Mouse (Mus musculus) MEL (cell line): ENCODE results near the gene Ndel1. TPM values are rescaled to one million over a fixed set of nuclear protein-coding genes. Genes with fewer than 3 reads are reported as not detected.

Experiments used
- DNase-seq: peaks from one replicate; pipeline ENCODE4 v3.0.0; 2011; ENCODE audit warnings: low read depth, low spot score
- H3K27ac ChIP-seq: 2 replicates; pipeline ENCODE4 v1.5.1; 2012; ENCODE audit warnings: low read depth, mild to moderate bottlenecking, control low read depth, low read length, moderate library complexity; ENCODE audit not compliant: control insufficient read depth
- H3K27me3 ChIP-seq, 2 experiments: fragments of 150-350 bp in 1 of 2; sonication (generic) in 1 of 2; 2 replicates each; pipeline ENCODE4 v1.6.1; 2012; ENCODE audit warnings: low read length in 2 of 2, mild to moderate bottlenecking in 2 of 2, improper control_type of control experiment in 1 of 2, moderate library complexity in 1 of 2; ENCODE audit not compliant: insufficient read depth in 2 of 2, control insufficient read depth in 1 of 2
- H3K36me3 ChIP-seq, 2 experiments: 2 replicates each; pipeline ENCODE4 v1.6.1; 2012 to 2014; ENCODE audit warnings: low read length in 2 of 2, improper control_type of control experiment in 1 of 2, inconsistent platforms in 1 of 2, mild to moderate bottlenecking in 1 of 2; ENCODE audit not compliant: insufficient read depth in 2 of 2, control insufficient read depth in 1 of 2
- H3K4me1 ChIP-seq, 2 experiments: fragments of 150-350 bp in 1 of 2; sonication (generic) in 1 of 2; 2 replicates each; pipeline ENCODE4 v1.6.1; 2012; ENCODE audit warnings: low read length in 2 of 2, improper control_type of control experiment in 1 of 2, mild to moderate bottlenecking in 1 of 2; ENCODE audit not compliant: insufficient read depth in 2 of 2, control insufficient read depth in 1 of 2
- H3K4me3 ChIP-seq, 2 experiments: fragments of 150-350 bp in 1 of 2; sonication (generic) in 1 of 2; 2 replicates each; pipeline ENCODE4 v1.5.1; 2012; ENCODE audit warnings: low read depth in 2 of 2, low read length in 2 of 2, mild to moderate bottlenecking in 2 of 2, moderate library complexity in 2 of 2, control low read depth in 1 of 2, improper control_type of control experiment in 1 of 2; ENCODE audit not compliant: control insufficient read depth in 1 of 2, insufficient read depth in 1 of 2
- H3K79me2 ChIP-seq: 2 replicates; pipeline ENCODE4 v1.6.1; 2012; ENCODE audit warnings: mild to moderate bottlenecking, low read length, moderate library complexity; ENCODE audit not compliant: control insufficient read depth, poor library complexity, insufficient read depth
- H3K9ac ChIP-seq: 2 replicates; pipeline ENCODE4 v1.6.1; 2012; ENCODE audit warnings: low read depth, mild to moderate bottlenecking, control low read depth, low read length, moderate library complexity; ENCODE audit not compliant: control insufficient read depth, poor library complexity, severe bottlenecking
- H3K9me3 ChIP-seq: fragments of 150-350 bp; sonication (generic); replicated peaks from 2 replicates; pipeline ENCODE4 v1.6.1; 2012; ENCODE audit warnings: mild to moderate bottlenecking, low read length, improper control_type of control experiment, moderate library complexity; ENCODE audit not compliant: insufficient read depth
- BHLHE40 ChIP-seq: IDR thresholded peaks from 2 replicates; pipeline ENCODE4 v1.6.1; 2012; ENCODE audit warnings: low read depth, mild to moderate bottlenecking, inconsistent platforms, low read length, improper control_type of control experiment, borderline replicate concordance
- CHD1 ChIP-seq: IDR thresholded peaks from 2 replicates; pipeline ENCODE4 v1.6.1; 2012; ENCODE audit warnings: low read depth, mild to moderate bottlenecking, inconsistent platforms, low read length, improper control_type of control experiment
- CHD2 ChIP-seq: IDR thresholded peaks from 2 replicates; pipeline ENCODE4 v1.6.1; 2011; ENCODE audit warnings: low read length, improper control_type of control experiment
- CTCF ChIP-seq, 3 experiments: IDR thresholded peaks in 2 of 3; conservative IDR thresholded peaks in 1 of 3; 2 replicates each; pipeline ENCODE4 v1.5.1; 2011 to 2012; ENCODE audit warnings: low read length in 3 of 3, low read depth in 2 of 3, mild to moderate bottlenecking in 2 of 3, improper control_type of control experiment in 1 of 3, inconsistent platforms in 1 of 3, mixed read lengths in 1 of 3, moderate library complexity in 1 of 3; ENCODE audit not compliant: control insufficient read depth in 1 of 3, insufficient read depth in 1 of 3, poor library complexity in 1 of 3, severe bottlenecking in 1 of 3
- E2F4 ChIP-seq: IDR thresholded peaks from 2 replicates; pipeline ENCODE4 v1.6.1; 2011; ENCODE audit warnings: low read depth, low read length, improper control_type of control experiment, borderline replicate concordance
- EP300 ChIP-seq, 2 experiments: IDR thresholded peaks; 2 replicates each; pipeline ENCODE4 v1.6.1; 2011; ENCODE audit warnings: improper control_type of control experiment in 2 of 2, low read length in 2 of 2, low read depth in 1 of 2, mild to moderate bottlenecking in 1 of 2
- GATA1 ChIP-seq: IDR thresholded peaks from 2 replicates; pipeline ENCODE4 v1.6.1; 2011; ENCODE audit warnings: low read depth, low read length, improper control_type of control experiment
- HCFC1 ChIP-seq: IDR thresholded peaks from 2 replicates; pipeline ENCODE4 v1.6.1; 2012; ENCODE audit warnings: low read depth, mild to moderate bottlenecking, inconsistent platforms, low read length, improper control_type of control experiment, moderate library complexity
- JUND ChIP-seq: IDR thresholded peaks from 2 replicates; pipeline ENCODE4 v1.6.1; 2011; ENCODE audit warnings: low read depth, mild to moderate bottlenecking, improper control_type of control experiment, low read length
- MAX ChIP-seq: IDR thresholded peaks from 2 replicates; pipeline ENCODE4 v1.6.1; 2011; ENCODE audit warnings: low read length, improper control_type of control experiment
- MXI1 ChIP-seq: IDR thresholded peaks from 2 replicates; pipeline ENCODE4 v1.6.1; 2011; ENCODE audit warnings: mild to moderate bottlenecking, low read depth, low read length, improper control_type of control experiment
- MYB ChIP-seq: IDR thresholded peaks from 2 replicates; pipeline ENCODE4 v1.6.1; 2011; ENCODE audit warnings: mild to moderate bottlenecking, low read depth, low read length, improper control_type of control experiment
- MYC ChIP-seq: IDR thresholded peaks from 2 replicates; pipeline ENCODE4 v1.6.1; 2011; ENCODE audit warnings: low read depth, mild to moderate bottlenecking, low read length, improper control_type of control experiment, moderate library complexity
- NELFE ChIP-seq: IDR thresholded peaks from 2 replicates; pipeline ENCODE4 v1.6.1; 2011; ENCODE audit warnings: low read depth, low read length, improper control_type of control experiment
- NRF1 ChIP-seq: IDR thresholded peaks from 2 replicates; pipeline ENCODE4 v1.6.1; 2014; ENCODE audit warnings: low read depth, mild to moderate bottlenecking, inconsistent platforms, low read length, improper control_type of control experiment, moderate library complexity; ENCODE audit not compliant: poor library complexity, insufficient read depth, severe bottlenecking
- POLR2A ChIP-seq, 2 experiments: IDR thresholded peaks; 2 replicates each; pipeline ENCODE4 v1.6.1; 2011 to 2012; ENCODE audit warnings: low read length in 2 of 2, mild to moderate bottlenecking in 2 of 2, control low read depth in 1 of 2, improper control_type of control experiment in 1 of 2, low read depth in 1 of 2, moderate library complexity in 1 of 2; ENCODE audit not compliant: control insufficient read depth in 1 of 2, insufficient read depth in 1 of 2, poor library complexity in 1 of 2
- POLR2AphosphoS2 ChIP-seq: IDR thresholded peaks from 2 replicates; pipeline ENCODE4 v1.6.1; 2011; ENCODE audit warnings: low read length, improper control_type of control experiment
- POLR2AphosphoS5 ChIP-seq: IDR thresholded peaks from 2 replicates; pipeline ENCODE4 v1.6.1; 2012; ENCODE audit warnings: low read depth, borderline replicate concordance, mild to moderate bottlenecking, inconsistent platforms, low read length, moderate library complexity, mixed read lengths
- RAD21 ChIP-seq: IDR thresholded peaks from 2 replicates; pipeline ENCODE4 v1.6.1; 2011; ENCODE audit warnings: mild to moderate bottlenecking, low read depth, low read length, improper control_type of control experiment
- RCOR1 ChIP-seq: IDR thresholded peaks from 2 replicates; pipeline ENCODE4 v1.6.1; 2012; ENCODE audit warnings: low read depth, mild to moderate bottlenecking, inconsistent platforms, low read length, improper control_type of control experiment
- SIN3A ChIP-seq: IDR thresholded peaks from 2 replicates; pipeline ENCODE4 v1.6.1; 2012; ENCODE audit warnings: low read length, improper control_type of control experiment, inconsistent platforms
- TAL1 ChIP-seq: IDR thresholded peaks from 2 replicates; pipeline ENCODE4 v1.6.1; 2012; ENCODE audit warnings: mild to moderate bottlenecking, inconsistent platforms, low read length, moderate library complexity, mixed read lengths
- TBP ChIP-seq: IDR thresholded peaks from 2 replicates; pipeline ENCODE4 v1.8.0; 2011; ENCODE audit warnings: low read depth, low read length, improper control_type of control experiment
- USF1 ChIP-seq: IDR thresholded peaks from 2 replicates; pipeline ENCODE4 v1.6.1; 2014; ENCODE audit warnings: low read depth, mild to moderate bottlenecking, inconsistent platforms, low read length, improper control_type of control experiment, moderate library complexity
- USF2 ChIP-seq, 2 experiments: IDR thresholded peaks; 2 replicates each; pipeline ENCODE4 v1.6.1; 2011 to 2012; ENCODE audit warnings: improper control_type of control experiment in 2 of 2, low read length in 2 of 2, borderline replicate concordance in 1 of 2, inconsistent platforms in 1 of 2, low read depth in 1 of 2, mild to moderate bottlenecking in 1 of 2; ENCODE audit not compliant: insufficient read depth in 1 of 2
- ZC3H11A ChIP-seq: IDR thresholded peaks from 2 replicates; pipeline ENCODE4 v1.6.1; 2012; ENCODE audit warnings: low read depth, mild to moderate bottlenecking, inconsistent platforms, low read length, improper control_type of control experiment
- ZKSCAN1 ChIP-seq: IDR thresholded peaks from 2 replicates; pipeline ENCODE4 v1.6.1; 2012; ENCODE audit warnings: low read depth, mild to moderate bottlenecking, inconsistent platforms, low read length, improper control_type of control experiment, moderate library complexity
- ZMIZ1 ChIP-seq: IDR thresholded peaks from 2 replicates; pipeline ENCODE4 v1.6.1; 2012; ENCODE audit warnings: low read depth, mild to moderate bottlenecking, inconsistent platforms, low read length, improper control_type of control experiment, moderate library complexity
- ZNF384 ChIP-seq: IDR thresholded peaks from 2 replicates; pipeline ENCODE4 v1.6.1; 2012; ENCODE audit warnings: low read depth, mild to moderate bottlenecking, inconsistent platforms, low read length, improper control_type of control experiment
- polyA plus RNA-seq, 2 experiments: library from polyadenylated mRNA; stranded (reverse) in 1 of 2; unstranded in 1 of 2; fragments of >175 nt in 1 of 2; fragments of >200 nt in 1 of 2; gene quantifications; 2 replicates each; pipeline versions ENCODE4 v1.2.1 to v1.2.4; 2012; ENCODE audit warnings: low replicate concordance in 2 of 2, low read depth in 1 of 2; ENCODE audit not compliant: insufficient read length in 2 of 2, insufficient read depth in 1 of 2, missing spikeins in 1 of 2
- total RNA-seq: library from RNA; depleted of rRNA; stranded (reverse); fragments of 300-350 nt; gene quantifications from 2 replicates; pipeline ENCODE4 v1.2.3, GENCODE M21; 2012

Ndel1 gene
- total and polyA plus RNA-seq, 3 experiments: 55.0 to 70.7 (median 61.2) TPM

- TF ChIP-seq JUND (0 out of 2 replicates have a peak, but pooled peaks have one; percentile 57), USF2 (IDR thresholded peaks at IDR 0.05; ENCODE audit: borderline replicate concordance in 1 of 2, insufficient read depth in 1 of 2, low read depth in 1 of 2, low read length in 2 of 2) (no peak), RCOR1 (peak; percentile 84; the same call in 1 of the 2 replicates), EP300 (IDR thresholded peaks at IDR 0.05; ENCODE audit: low read depth in 1 of 2, low read length in 2 of 2) (peak; percentile 87 to 94), POLR2AphosphoS5 (no peak), NELFE (peak; percentile 45; the same call in 1 of the 2 replicates)
Measured at GRCm38 (mm10) chr11:68898790-68899189, 27.1 kb upstream of the Ndel1 start (continued).

- peaks cover 3 to 45% of the 10 kb centered on the region in 2 experiments; a peak in 3 of 4 replicates for H3K4me1 ChIP-seq
- H3K27me3 ChIP-seq: no peaks in the 10 kb centered on the region
- peak overlapping the region; percentile 31 for H3K9ac ChIP-seq
- H3K79me2 ChIP-seq: peaks cover 13% of the 10 kb centered on the region
- peak overlapping the region; percentile 92 for H3K27ac ChIP-seq
- DNase-seq: no peak
- H3K4me3 ChIP-seq: no peak overlapping the region
- TF ChIP-seq USF2 (IDR thresholded peaks at IDR 0.05; ENCODE audit: borderline replicate concordance in 1 of 2, insufficient read depth in 1 of 2, low read depth in 1 of 2, low read length in 2 of 2): no peak
- TF ChIP-seq USF1: peak; percentile 53; the same call in 1 of the 2 replicates
- peaks cover 6 to 33% of the 10 kb centered on the region in 2 experiments for H3K36me3 ChIP-seq
- H3K9me3 ChIP-seq: no peaks in the 10 kb centered on the region
Measured at GRCm38 (mm10) chr11:68897838-68898237, 26.2 kb upstream of the Ndel1 start.

GRCm38 (mm10) chr11:68897120-68897519 is 25.5 kb upstream of the Ndel1 start:
- H3K27me3 ChIP-seq: no peaks in the 10 kb centered on the region
- peak; percentile 91 for DNase-seq
- no peaks in the 10 kb centered on the region for H3K9me3 ChIP-seq
- H3K36me3 ChIP-seq: peaks cover 0 to 33% of the 10 kb centered on the region in 2 experiments; a peak in 2 of 4 replicates
- peak overlapping the region; percentile 55 for H3K27ac ChIP-seq
- H3K4me3 ChIP-seq: no peak overlapping the region
- H3K79me2 ChIP-seq: peaks cover 6% of the 10 kb centered on the region
- peaks cover 5 to 51% of the 10 kb centered on the region in 2 experiments for H3K4me1 ChIP-seq
- H3K9ac ChIP-seq: no peak overlapping the region
- no peak; the same call in 1 of the 2 replicates for TF ChIP-seq SIN3A
- no peak for TF ChIP-seq ZC3H11A
- peak; percentile 92 for TF ChIP-seq MYC
- TF ChIP-seq ZNF384: no peak
- TF ChIP-seq GATA1: 0 out of 2 replicates have a peak, but pooled peaks have one; percentile 3
- peak; percentile 46 for TF ChIP-seq MXI1
- no peak for TF ChIP-seq TAL1
- TF ChIP-seq TBP: peak; percentile 35; the same call in 1 of the 2 replicates
- peak; percentile 66 for TF ChIP-seq MAX
- no peak for TF ChIP-seq NRF1
- no peak for TF ChIP-seq CHD1
- no peak for TF ChIP-seq MYB
- no peak for TF ChIP-seq CHD2
- TF ChIP-seq USF2 (IDR thresholded peaks at IDR 0.05; ENCODE audit: borderline replicate concordance in 1 of 2, insufficient read depth in 1 of 2, low read depth in 1 of 2, low read length in 2 of 2): no peak
- TF ChIP-seq USF1: no peak
- TF ChIP-seq ZKSCAN1: no peak
- peak; percentile 25 for TF ChIP-seq RAD21
- TF ChIP-seq JUND: no peak
- no peak for TF ChIP-seq E2F4
- TF ChIP-seq POLR2AphosphoS2: no peak
- no peak for TF ChIP-seq ZMIZ1
- no peak for TF ChIP-seq POLR2A (IDR thresholded peaks at IDR 0.05; ENCODE audit: control insufficient read depth in 1 of 2, insufficient read depth in 1 of 2, low read depth in 1 of 2, low read length in 2 of 2, poor library complexity in 1 of 2)
- TF ChIP-seq HCFC1: 0 out of 2 replicates have a peak, but pooled peaks have one; percentile 52
- TF ChIP-seq NELFE: no peak
- TF ChIP-seq CTCF (IDR thresholded peaks at IDR 0.05 in 2 of 3, conservative IDR thresholded peaks at IDR 0.05 in 1 of 3; ENCODE audit: control insufficient read depth in 1 of 3, insufficient read depth in 1 of 3, low read depth in 2 of 3, low read length in 3 of 3, poor library complexity in 1 of 3, severe bottlenecking in 1 of 3): peak; percentile 71 to 97 (median 92)
- no peak for TF ChIP-seq BHLHE40
